Mouse (Mus musculus) kidney, adult 9 months (tissue): ENCODE data around the gene C2.
"Not testable (repeated sequence)": the region's sequence is repeated elsewhere in the genome, so short reads cannot be mapped to it uniquely, and the experiment has no call there.

Experiments used
- DNase-seq: peaks from one replicate; pipeline ENCODE4 v3.0.0; 2022

The C2 gene

DNA sequence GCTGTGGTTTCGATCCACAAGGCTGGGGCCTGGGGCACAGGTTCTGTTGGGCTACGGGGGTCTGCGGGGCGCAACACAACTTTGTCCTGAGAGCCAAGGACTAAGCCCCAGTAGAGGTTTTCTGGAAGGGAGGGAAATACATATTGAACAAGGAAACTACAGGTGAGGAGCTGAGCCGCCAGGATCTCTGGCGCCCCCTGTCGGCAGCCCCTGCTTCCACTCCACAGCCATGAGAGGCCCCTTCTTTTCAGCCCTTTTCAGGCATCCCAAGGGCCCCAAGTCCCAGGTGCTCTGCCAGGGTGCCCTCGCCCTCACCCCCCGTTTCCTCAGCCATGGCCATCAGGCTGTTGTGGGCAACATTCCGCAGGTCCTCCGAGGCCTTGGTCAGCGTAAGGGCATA is 84.3 kb downstream of the C2 start:
- not testable (repeated sequence) for DNase-seq
